ENCODE assay signal across 31 mouse cellular contexts in the genomic region with DNA sequence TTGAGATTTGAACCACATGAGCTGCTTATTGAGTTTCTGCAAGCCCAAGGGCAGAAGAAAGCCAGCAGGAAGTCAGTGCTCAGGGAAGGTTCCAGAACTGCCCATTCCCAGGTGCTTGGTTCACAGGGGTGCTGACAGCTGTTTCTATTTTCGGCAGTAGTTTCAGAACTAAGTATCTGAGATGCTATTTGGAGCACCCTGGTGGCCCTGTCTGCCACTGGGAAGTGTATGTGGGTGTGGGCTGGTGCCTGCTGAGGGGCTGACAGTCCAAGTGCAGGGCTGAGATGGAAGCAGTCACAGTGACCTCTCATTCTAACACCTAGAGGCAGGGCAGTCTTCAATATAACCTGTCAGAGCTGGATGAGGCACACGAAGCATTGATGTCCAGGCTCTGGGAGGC.
DNase-seq lines count a peak whose midpoint lies in the region; ATAC-seq and TF ChIP-seq lines count a peak whose summit lies in the region.
"Had no signal": no experiment of that assay in that cellular context is flagged by ENCODE, and none has a peak within 500 bp of the region (broad histone marks: within the 10 kb centered on the region; RNA-seq: fewer than 3 reads in every experiment).

No protein-coding gene starts in this region.

- no peaks in the 10 kb centered on the region for H3K9me3 ChIP-seq in heart, embryonic 12.5 days (replicated peaks)
- no peaks in the 10 kb centered on the region for H3K9me3 ChIP-seq in heart, postnatal 0 days (replicated peaks; ENCODE audit: control insufficient read depth, low read length)
- H3K9me3 ChIP-seq: embryonic facial prominence, embryonic 10.5 days; embryonic facial prominence, embryonic 15.5 days; forebrain, embryonic 12.5 days; limb, embryonic 13.5 days; midbrain, embryonic 12.5 days; neural tube, embryonic 12.5 days had no signal

- no peak for TF ChIP-seq EP300 in heart, postnatal 0 days (IDR thresholded peaks at IDR 0.05; ENCODE audit: low read depth)

- H3K36me3 ChIP-seq in heart, embryonic 12.5 days = no peaks in the 10 kb centered on the region
- no peaks in the 10 kb centered on the region for H3K36me3 ChIP-seq in heart, postnatal 0 days (replicated peaks; ENCODE audit: control insufficient read depth, insufficient read depth, low read length)
- H3K36me3 ChIP-seq: embryonic facial prominence, embryonic 10.5 days; embryonic facial prominence, embryonic 15.5 days; forebrain, embryonic 12.5 days; limb, embryonic 13.5 days; liver, embryonic 12.5 days; midbrain, embryonic 12.5 days; neural tube, embryonic 12.5 days had no signal

- no peak overlapping the region for H3K9ac ChIP-seq in heart, embryonic 12.5 days
- H3K9ac ChIP-seq in heart, postnatal 0 days (replicated peaks; ENCODE audit: low read depth, low read length) = no peak overlapping the region
- H3K9ac ChIP-seq: embryonic facial prominence, embryonic 15.5 days; forebrain, embryonic 12.5 days; forebrain, postnatal 0 days; hindbrain, embryonic 14.5 days; limb, embryonic 13.5 days; liver, embryonic 12.5 days; liver, postnatal 0 days; midbrain, embryonic 12.5 days; neural tube, embryonic 12.5 days had no signal

- intact Hi-C loops in gastrocnemius, postnatal 36 days (cut with DNase I) = no loop called here

- ATAC-seq in heart, embryonic 12.5 days (ENCODE audit: insufficient number of reproducible peaks, low FRiP score) = peak; percentile 72
- ATAC-seq in heart, postnatal 0 days (ENCODE audit: insufficient read depth, low read depth) = peak; percentile 95
- ATAC-seq: forebrain, postnatal 0 days; intestine, postnatal 0 days; liver, embryonic 12.5 days; liver, postnatal 0 days had no signal

- WGBS in heart, embryonic 12.5 days = 52% methylated on average over 2 of the region's 2 CpGs
- 42% methylated on average over 2 of the region's 2 CpGs for WGBS in heart, postnatal 0 days

- no peak overlapping the region for H3K4me3 ChIP-seq in heart, embryonic 12.5 days
- H3K4me3 ChIP-seq in heart, postnatal 0 days (ENCODE audit: low read depth, low read length) = no peak overlapping the region
- H3K4me3 ChIP-seq: embryonic facial prominence, embryonic 10.5 days; embryonic facial prominence, embryonic 15.5 days; forebrain, embryonic 12.5 days; left cerebral cortex, adult 2 months; limb, embryonic 13.5 days; liver, embryonic 12.5 days; megakaryocyte, embryonic 14.5 days; midbrain, embryonic 12.5 days; myocyte; neural tube, embryonic 12.5 days had no signal

- no peak overlapping the region for H3K4me2 ChIP-seq in heart, embryonic 12.5 days
- H3K4me2 ChIP-seq in heart, postnatal 0 days (ENCODE audit: low read depth, low read length) = no peak overlapping the region
- H3K4me2 ChIP-seq: embryonic facial prominence, embryonic 15.5 days; forebrain, embryonic 12.5 days; hindbrain, embryonic 14.5 days; limb, embryonic 13.5 days; liver, embryonic 12.5 days; midbrain, embryonic 12.5 days; neural tube, embryonic 12.5 days had no signal

- peaks cover 13% of the 10 kb centered on the region for H3K4me1 ChIP-seq in heart, embryonic 12.5 days (replicated peaks)
- H3K4me1 ChIP-seq in heart, postnatal 0 days (ENCODE audit: control insufficient read depth, insufficient read depth) = no peaks in the 10 kb centered on the region
- H3K4me1 ChIP-seq: embryonic facial prominence, embryonic 15.5 days; forebrain, embryonic 12.5 days; limb, embryonic 13.5 days; liver, embryonic 12.5 days; megakaryocyte, embryonic 14.5 days; midbrain, embryonic 12.5 days had no signal

- H3K27ac ChIP-seq in heart, embryonic 12.5 days (ENCODE audit: poor library complexity, severe bottlenecking) = peak overlapping the region; percentile 76
- peak overlapping the region; percentile 39 for H3K27ac ChIP-seq in heart, postnatal 0 days (ENCODE audit: low read depth)
- H3K27ac ChIP-seq: embryonic facial prominence, embryonic 10.5 days; embryonic facial prominence, embryonic 15.5 days; forebrain, embryonic 12.5 days; hindbrain, embryonic 14.5 days; left cerebral cortex, adult 2 months; limb, embryonic 13.5 days; liver, embryonic 12.5 days; midbrain, embryonic 12.5 days; neural tube, embryonic 12.5 days had no signal

- TF ChIP-seq CTCF in heart, postnatal 0 days (IDR thresholded peaks at IDR 0.05; ENCODE audit: low read depth) = no peak

- H3K27me3 ChIP-seq in heart, embryonic 12.5 days (replicated peaks) = no peaks in the 10 kb centered on the region
- no peaks in the 10 kb centered on the region for H3K27me3 ChIP-seq in heart, postnatal 0 days (ENCODE audit: control insufficient read depth, insufficient read depth, low read length)
- H3K27me3 ChIP-seq: embryonic facial prominence, embryonic 15.5 days; limb, embryonic 13.5 days; liver, embryonic 12.5 days; megakaryocyte, embryonic 14.5 days; neural tube, embryonic 12.5 days had no signal

- DNase-seq in heart, adult 8-10 months (ENCODE audit: low spot score) = peak; percentile 31
- DNase-seq in heart, postnatal 0 days (ENCODE audit: low spot score) = peak; percentile 67
- no peak for DNase-seq in gastrocnemius, postnatal 36 days
- DNase-seq in adrenal gland, adult (ENCODE audit: inconsistent age in 2 of 2, low spot score in 1 of 2) = no peak
- DNase-seq in frontal cortex, postnatal 14 days (ENCODE audit: low spot score in 2 of 2) = no peak
- no peak for DNase-seq in thymus, postnatal 0 days (ENCODE audit: low spot score)
- DNase-seq: adrenal gland, adult 2 months; cerebellum, adult 2 months; cerebellum, postnatal 14 days; forebrain, postnatal 0 days; gastrocnemius, postnatal 14 days; kidney, adult 9 months; kidney, postnatal 10 days; liver, postnatal 0 days; lung, postnatal 4 days; right cerebral cortex, adult 18-20 months; spleen, adult 18-20 months; thymus, postnatal 36 days had no signal

Comparison
In these comparisons a context has a peak if more than half of its experiments do, and no peak if none do; other contexts are left out.
1. DNase-seq: peak in heart, adult 8-10 months (single experiment) and heart, postnatal 0 days (single experiment); none in gastrocnemius, postnatal 36 days (0 of 2), adrenal gland, adult (0 of 2), frontal cortex, postnatal 14 days (0 of 2) and thymus, postnatal 0 days (single experiment).